Mouse (Mus musculus): ENCODE results near the gene Gm4894. TPM values are rescaled to one million over a fixed set of nuclear protein-coding genes. Genes with fewer than 3 reads are reported as not detected.

Gm4894 gene
- polyA plus RNA-seq, 1 experiment: not detected

DNA sequence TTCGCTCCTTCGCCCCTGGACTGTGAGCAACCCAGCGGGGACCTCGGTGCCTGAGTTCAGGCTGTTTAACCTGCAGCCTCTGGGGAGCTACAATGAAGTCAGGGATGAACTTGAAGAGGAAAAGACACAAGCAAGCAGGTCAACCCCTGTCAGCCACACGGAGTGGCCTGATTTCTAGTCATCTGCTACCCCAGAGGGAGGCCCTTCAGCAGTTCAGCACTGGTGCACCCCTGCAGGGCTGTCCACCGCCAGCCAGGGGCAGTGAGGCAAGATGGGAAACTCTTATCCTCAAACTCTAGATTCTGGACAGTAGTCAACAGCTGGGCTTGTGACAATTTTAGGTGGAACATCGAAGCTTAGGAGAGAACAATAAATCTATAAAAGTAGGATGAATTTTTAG lies 18.6 kb downstream of the Gm4894 start:
- WGBS: 71% methylated on average over 7 of the region's 7 CpGs
- no peak for TF ChIP-seq POLR2A (IDR thresholded peaks at IDR 0.05; ENCODE audit: insufficient read depth, low read depth, low read length)
- TF ChIP-seq CTCF (IDR thresholded peaks at IDR 0.05; ENCODE audit: insufficient read depth, low read depth, low read length): no peak
- Histone ChIP-seq H3K4me1 (ENCODE audit: control insufficient read depth, insufficient read depth, low read length) (peaks cover 3% of the 10 kb centered on the region; the same call in 1 of the 2 replicates), H3K27ac (ENCODE audit: insufficient read depth, low read depth, low read length) (no peak overlapping the region), H3K4me3 (ENCODE audit: insufficient read depth, low read depth, low read length) (no peak overlapping the region)

DNA sequence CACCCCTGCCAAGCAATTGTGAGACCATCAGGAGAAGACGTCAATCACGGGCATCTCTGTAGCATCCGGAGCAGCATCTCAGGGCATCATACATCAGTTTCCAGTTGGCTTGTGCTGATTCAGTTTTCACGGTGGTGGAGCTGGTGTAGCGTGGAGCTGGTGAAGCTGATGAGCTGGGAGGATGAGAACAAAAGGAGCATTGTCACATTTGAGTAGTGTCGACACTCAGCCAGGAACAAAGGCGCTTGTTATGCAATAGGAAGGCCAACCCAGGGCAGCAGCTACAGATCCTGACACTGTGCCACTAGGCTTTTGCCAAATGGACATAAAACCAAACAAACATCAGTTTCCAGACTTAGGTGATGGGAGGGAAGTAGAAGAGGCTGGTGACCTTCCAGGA lies 23.2 kb downstream of the Gm4894 start:
- H3K4me1 ChIP-seq (ENCODE audit: control insufficient read depth, insufficient read depth, low read length): peaks cover 5% of the 10 kb centered on the region; the same call in 1 of the 2 replicates
- TF ChIP-seq CTCF (IDR thresholded peaks at IDR 0.05; ENCODE audit: insufficient read depth, low read depth, low read length): no peak
- no peak for TF ChIP-seq POLR2A (IDR thresholded peaks at IDR 0.05; ENCODE audit: insufficient read depth, low read depth, low read length)
- 62% methylated on average over 7 of the region's 7 CpGs for WGBS
- no peak overlapping the region for H3K4me3 ChIP-seq (ENCODE audit: insufficient read depth, low read depth, low read length)
- H3K27ac ChIP-seq (ENCODE audit: insufficient read depth, low read depth, low read length): no peak overlapping the region

DNA sequence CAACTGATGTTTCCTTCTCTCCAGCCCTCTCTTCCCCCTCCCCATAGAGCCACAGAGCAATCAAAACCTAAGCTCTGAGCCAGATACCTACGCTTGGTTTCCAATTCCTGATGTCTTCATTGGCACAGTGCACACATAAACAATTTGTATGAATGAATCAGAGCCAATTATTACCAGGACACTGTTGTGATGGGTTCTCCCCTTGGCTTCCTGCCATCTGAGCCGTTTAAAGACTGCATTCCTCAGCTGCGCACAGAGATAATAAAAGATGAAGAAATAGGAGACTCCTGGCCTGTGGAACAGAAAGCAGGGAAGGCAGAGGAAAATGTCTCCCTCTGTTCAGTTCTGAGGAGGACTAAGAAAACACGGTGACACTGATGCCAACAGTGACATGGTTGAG lies 25.6 kb downstream of the Gm4894 start:
- TF ChIP-seq POLR2A (IDR thresholded peaks at IDR 0.05; ENCODE audit: insufficient read depth, low read depth, low read length): no peak
- no peak for TF ChIP-seq CTCF (IDR thresholded peaks at IDR 0.05; ENCODE audit: insufficient read depth, low read depth, low read length)
- peaks cover 5% of the 10 kb centered on the region; the same call in 1 of the 2 replicates for H3K4me1 ChIP-seq (ENCODE audit: control insufficient read depth, insufficient read depth, low read length)
- no peak overlapping the region for H3K27ac ChIP-seq (ENCODE audit: insufficient read depth, low read depth, low read length)
- 12% methylated on average over 4 of the region's 4 CpGs for WGBS
- no peak overlapping the region for H3K4me3 ChIP-seq (ENCODE audit: insufficient read depth, low read depth, low read length)

DNA sequence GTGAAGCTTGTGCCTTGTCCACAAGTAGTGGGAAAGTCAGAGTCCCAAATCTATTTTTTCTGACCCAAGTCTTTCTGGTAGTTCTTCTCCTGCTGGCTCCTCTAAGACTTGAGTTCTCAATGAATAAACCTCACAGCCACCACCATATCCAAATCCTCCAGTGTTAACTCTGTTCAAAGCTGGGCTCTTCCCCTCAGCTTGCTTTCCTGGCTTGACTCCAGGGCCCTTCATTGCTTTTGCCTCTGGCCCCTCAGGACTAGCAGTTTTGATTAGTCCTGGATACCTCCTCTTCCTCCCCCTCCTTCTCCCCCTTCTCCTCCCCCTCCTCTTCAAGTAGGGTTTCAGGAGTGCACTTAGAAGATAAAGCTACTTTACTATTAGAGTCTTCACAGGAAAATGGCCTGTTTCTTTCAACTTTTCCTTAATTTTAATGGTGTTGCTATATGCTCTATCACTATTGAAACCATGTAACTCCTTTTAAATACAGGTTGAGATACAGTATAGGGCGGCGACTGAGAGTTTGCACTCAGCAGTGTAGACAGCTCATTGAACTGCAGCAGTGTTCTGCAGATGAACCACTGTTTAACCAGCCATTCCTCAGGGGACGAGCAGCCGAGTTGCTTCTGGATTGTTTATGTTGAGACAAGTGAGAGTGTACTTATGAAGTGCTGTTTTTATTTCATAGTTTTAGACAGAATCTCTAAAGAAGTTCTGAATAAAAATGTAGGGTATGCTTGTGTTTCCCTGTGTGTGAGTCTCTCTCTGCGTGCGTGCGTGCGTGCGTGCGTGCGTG lies 26.4 kb downstream of the Gm4894 start:
- WGBS: 80% methylated on average over 11 of the region's 11 CpGs
- H3K4me1 ChIP-seq (ENCODE audit: control insufficient read depth, insufficient read depth, low read length): peaks cover 5% of the 10 kb centered on the region; the same call in 1 of the 2 replicates
- TF ChIP-seq CTCF (IDR thresholded peaks at IDR 0.05; ENCODE audit: insufficient read depth, low read depth, low read length): no peak
- no peak for TF ChIP-seq POLR2A (IDR thresholded peaks at IDR 0.05; ENCODE audit: insufficient read depth, low read depth, low read length)
- no peak overlapping the region for H3K27ac ChIP-seq (ENCODE audit: insufficient read depth, low read depth, low read length)
- H3K4me3 ChIP-seq (ENCODE audit: insufficient read depth, low read depth, low read length): no peak overlapping the region

DNA sequence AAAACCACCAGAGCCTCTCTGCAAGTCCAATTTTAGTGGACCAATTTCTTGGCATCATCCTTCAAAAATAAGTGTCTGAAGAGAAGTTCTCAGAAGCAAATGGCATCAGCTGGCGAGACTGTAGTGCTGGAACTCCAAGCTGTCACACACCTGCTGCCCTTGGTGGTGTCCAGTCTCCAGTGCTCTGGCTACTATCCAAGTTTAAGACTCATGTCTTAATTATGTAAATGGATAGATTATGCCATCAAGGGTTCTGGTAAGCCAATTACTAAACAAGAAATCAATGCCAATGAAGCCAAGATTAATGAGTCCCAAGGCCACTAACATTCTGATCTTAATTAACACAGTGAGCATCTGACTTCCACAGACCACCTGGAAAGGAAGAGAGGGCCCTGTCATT lies 44.8 kb downstream of the Gm4894 start:
- TF ChIP-seq POLR2A (IDR thresholded peaks at IDR 0.05; ENCODE audit: insufficient read depth, low read depth, low read length) (no peak), CTCF (IDR thresholded peaks at IDR 0.05; ENCODE audit: insufficient read depth, low read depth, low read length) (no peak)
- no peaks in the 10 kb centered on the region for H3K4me1 ChIP-seq (ENCODE audit: control insufficient read depth, insufficient read depth, low read length)
- WGBS: 77% methylated on average over 1 of the region's 1 CpGs
- H3K4me3 ChIP-seq (ENCODE audit: insufficient read depth, low read depth, low read length): no peak overlapping the region
- no peak overlapping the region for H3K27ac ChIP-seq (ENCODE audit: insufficient read depth, low read depth, low read length)

DNA sequence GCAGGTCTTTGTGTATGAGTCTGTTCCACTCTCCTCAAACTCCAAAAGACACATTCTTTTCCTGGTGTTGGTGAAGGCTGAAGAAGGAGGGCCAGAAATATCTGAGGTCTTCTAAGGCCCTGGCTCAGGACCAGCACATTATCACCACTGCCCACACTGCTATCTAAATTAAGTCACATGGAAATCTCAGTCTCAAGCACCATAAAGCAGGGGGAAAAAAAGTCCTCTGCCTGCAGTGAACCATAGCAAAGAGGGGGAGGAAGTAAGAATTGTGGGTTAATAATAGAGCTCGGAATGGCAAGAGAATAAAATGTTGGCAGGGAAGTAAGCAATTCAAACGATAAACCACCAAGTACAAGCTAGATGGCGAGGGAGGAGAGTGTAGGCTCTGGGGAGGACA lies 57.2 kb downstream of the Gm4894 start:
- Histone ChIP-seq H3K4me3 (ENCODE audit: insufficient read depth, low read depth, low read length) (no peak overlapping the region), H3K4me1 (ENCODE audit: control insufficient read depth, insufficient read depth, low read length) (0 out of 2 replicates have a peak, but pooled peaks cover 5% of the 10 kb centered on the region), H3K27ac (ENCODE audit: insufficient read depth, low read depth, low read length) (no peak overlapping the region)
- WGBS: 26% methylated on average over 3 of the region's 3 CpGs
- TF ChIP-seq POLR2A (IDR thresholded peaks at IDR 0.05; ENCODE audit: insufficient read depth, low read depth, low read length): no peak
- no peak for TF ChIP-seq CTCF (IDR thresholded peaks at IDR 0.05; ENCODE audit: insufficient read depth, low read depth, low read length)

DNA sequence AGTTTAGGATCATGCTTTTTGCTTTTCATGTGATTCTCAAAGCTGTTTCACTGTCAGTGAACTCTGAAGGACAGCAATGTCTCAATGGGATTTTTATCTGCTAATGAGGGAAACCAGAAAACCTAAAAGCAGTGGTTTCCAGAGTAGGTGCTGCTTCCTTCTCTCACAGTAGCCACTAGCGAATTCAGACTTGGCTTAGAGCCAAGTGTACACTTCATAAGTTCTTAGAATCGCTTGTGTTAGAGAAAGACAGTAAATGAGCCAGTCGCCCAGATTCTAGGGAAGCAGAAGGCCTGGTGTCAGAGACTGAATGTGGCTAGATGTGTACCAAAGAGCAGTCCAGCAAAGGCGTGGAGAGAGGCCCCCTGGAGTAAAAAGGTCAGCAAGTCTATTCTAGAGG lies 60.5 kb downstream of the Gm4894 start:
- TF ChIP-seq CTCF (IDR thresholded peaks at IDR 0.05; ENCODE audit: insufficient read depth, low read depth, low read length): no peak
- no peak for TF ChIP-seq POLR2A (IDR thresholded peaks at IDR 0.05; ENCODE audit: insufficient read depth, low read depth, low read length)
- Histone ChIP-seq H3K4me3 (ENCODE audit: insufficient read depth, low read depth, low read length) (no peak overlapping the region), H3K27ac (ENCODE audit: insufficient read depth, low read depth, low read length) (no peak overlapping the region), H3K4me1 (ENCODE audit: control insufficient read depth, insufficient read depth, low read length) (0 out of 2 replicates have a peak, but pooled peaks cover 5% of the 10 kb centered on the region)
- WGBS: 68% methylated on average over 4 of the region's 4 CpGs

DNA sequence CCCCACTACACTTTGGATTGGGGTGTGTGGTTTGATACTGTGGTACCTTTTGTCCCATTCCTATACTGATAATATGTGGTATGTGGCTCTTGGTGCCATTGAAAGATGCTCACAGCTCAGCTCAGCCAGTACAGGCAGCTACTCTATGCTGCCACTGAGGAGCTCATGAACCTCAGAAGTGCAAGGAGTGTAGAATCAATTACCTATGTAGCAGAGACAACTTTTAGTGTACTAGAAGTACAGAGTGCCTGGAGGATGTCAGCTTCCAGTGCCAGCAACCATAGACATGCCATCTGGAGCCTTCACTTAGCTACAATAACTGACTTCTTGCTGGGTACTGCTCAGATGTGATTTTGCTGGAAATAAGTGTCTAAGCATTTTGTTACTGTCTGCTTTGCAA lies 68.3 kb downstream of the Gm4894 start:
- Histone ChIP-seq H3K4me1 (ENCODE audit: control insufficient read depth, insufficient read depth, low read length) (no peaks in the 10 kb centered on the region), H3K4me3 (ENCODE audit: insufficient read depth, low read depth, low read length) (no peak overlapping the region), H3K27ac (ENCODE audit: insufficient read depth, low read depth, low read length) (no peak overlapping the region)
- TF ChIP-seq CTCF (IDR thresholded peaks at IDR 0.05; ENCODE audit: insufficient read depth, low read depth, low read length) (no peak), POLR2A (IDR thresholded peaks at IDR 0.05; ENCODE audit: insufficient read depth, low read depth, low read length) (no peak)

Other genes starting within 250 kb of the Gm4894 start
- not detected in 2 replicates for gene Zw10, start 194.9 kb upstream of the Gm4894 start, polyA plus RNA-seq (2012; ENCODE audit: insufficient read depth, insufficient read length, low replicate concordance, missing spikeins)
- gene Tmprss5, start 169.3 kb upstream of the Gm4894 start, polyA plus RNA-seq (2012; ENCODE audit: insufficient read depth, insufficient read length, low replicate concordance, missing spikeins): not detected in 2 replicates
- not detected in 2 replicates for gene Drd2, start 90.1 kb downstream of the Gm4894 start, polyA plus RNA-seq (2012; ENCODE audit: insufficient read depth, insufficient read length, low replicate concordance, missing spikeins)
- gene Ankk1, start 176.5 kb downstream of the Gm4894 start, polyA plus RNA-seq (2012; ENCODE audit: insufficient read depth, insufficient read length, low replicate concordance, missing spikeins): not detected in 2 replicates
- gene Ttc12, start 235.7 kb downstream of the Gm4894 start, polyA plus RNA-seq (2012; ENCODE audit: insufficient read depth, insufficient read length, low replicate concordance, missing spikeins): not detected in 2 replicates